Mouse (Mus musculus) liver, postnatal 0 days (tissue): Measurements from ENCODE around the gene Sdccag8. TPM values are rescaled to one million over a fixed set of nuclear protein-coding genes. Genes with fewer than 3 reads are reported as not detected.

Experiments
- ATAC-seq: fragments of 200-750 bp; cut with Nextera tagmentation; 2 replicates; pipeline ENCODE4 v1.8.0; 2017; ENCODE audit warnings: mild to moderate bottlenecking, moderate library complexity
- DNase-seq: peaks from one replicate; pipeline ENCODE4 v3.0.0-alpha.2; 2016
- H3K27ac ChIP-seq: fragments of 300-500 bp; sonication (generic); 2 replicates; pipeline ENCODE4 v1.5.1; 2014; ENCODE audit warnings: antibody characterized with exemption, moderate library complexity, mild to moderate bottlenecking, low read depth
- H3K27me3 ChIP-seq: fragments of 300-500 bp; sonication (generic); 2 replicates; pipeline ENCODE4 v1.6.1; 2014; ENCODE audit warnings: low read length, control low read depth, mixed read lengths; ENCODE audit not compliant: insufficient read depth
- H3K36me3 ChIP-seq: fragments of 300-500 bp; sonication (generic); replicated peaks from 2 replicates; pipeline ENCODE4 v1.6.1; 2014; ENCODE audit warnings: mild to moderate bottlenecking, control low read depth, low read length, moderate library complexity, mixed read lengths; ENCODE audit not compliant: insufficient read depth
- H3K4me1 ChIP-seq: fragments of 300-500 bp; sonication (generic); 2 replicates; pipeline ENCODE4 v1.6.1; 2014; ENCODE audit warnings: antibody characterized with exemption, mild to moderate bottlenecking, control low read depth; ENCODE audit not compliant: insufficient read depth
- H3K4me2 ChIP-seq: fragments of 300-500 bp; sonication (generic); 2 replicates; pipeline ENCODE4 v1.6.1; 2014; ENCODE audit warnings: low read depth, mild to moderate bottlenecking, low read length, moderate library complexity, mixed read lengths
- H3K4me3 ChIP-seq: fragments of 300-500 bp; sonication (generic); 2 replicates; pipeline ENCODE4 v1.5.1; 2014; ENCODE audit warnings: low read depth, low read length
- H3K9ac ChIP-seq: fragments of 300-500 bp; sonication (generic); replicated peaks from 2 replicates; pipeline ENCODE4 v1.6.1; 2014; ENCODE audit warnings: mild to moderate bottlenecking, moderate library complexity
- H3K9me3 ChIP-seq: fragments of 300-500 bp; sonication (generic); 2 replicates; pipeline ENCODE4 v1.6.1; 2016; ENCODE audit warnings: mild to moderate bottlenecking, control low read depth, low read length, mixed read lengths
- CTCF ChIP-seq: sonication (generic); IDR thresholded peaks from 2 replicates; pipeline ENCODE4 v1.5.1; 2016; ENCODE audit warnings: antibody characterized with exemption, low read depth
- EP300 ChIP-seq: IDR thresholded peaks from 2 replicates; pipeline ENCODE4 v1.6.1; 2016; ENCODE audit warnings: antibody characterized with exemption, low read depth, mild to moderate bottlenecking
- WGBS: fragments of 180-500 bp; shearing (Covaris S2); extraction: QIAGEN DNeasy Blood & Tissue Kit; methylation state at CpG from one replicate; pipeline ENCODE4 v1.1.7; 2014; ENCODE audit not compliant: insufficient replicate concordance; 5-methylcytosine and 5-hydroxymethylcytosine counted together
- polyA plus RNA-seq: library from polyadenylated mRNA; unstranded; fragments of >200 nt; fragmentation: Nextera tagmentation; extraction: Ambion mirVana; gene quantifications from 2 replicates; pipeline ENCODE4 v1.2.1, GENCODE M21; 2015

Sdccag8 gene
- polyA plus RNA-seq, 1 experiment from 2014 or later: 4.5 TPM

GRCm38 (mm10) chr1:177010041-177010440, 195.6 kb downstream of the Sdccag8 start:
- Histone ChIP-seq H3K27me3 (no peaks in the 10 kb centered on the region), H3K4me1 (0 out of 2 replicates have a peak, but pooled peaks cover 3% of the 10 kb centered on the region), H3K4me3 (no peak overlapping the region), H3K9me3 (0 out of 2 replicates have a peak, but pooled peaks cover 3% of the 10 kb centered on the region), H3K9ac (no peak overlapping the region), H3K36me3 (no peaks in the 10 kb centered on the region), H3K27ac (no peak overlapping the region), H3K4me2 (no peak overlapping the region)
- no peak for DNase-seq
- no peak for ATAC-seq
- no peak for TF ChIP-seq CTCF
- TF ChIP-seq EP300: no peak
- WGBS: 74% methylated on average over 3 of the region's 3 CpGs

GRCm38 (mm10) chr1:177010607-177011302, 196.3 kb downstream of the Sdccag8 start:
- DNase-seq: no peak
- no peak for TF ChIP-seq CTCF
- no peak for TF ChIP-seq EP300
- WGBS: 74% methylated on average over 6 of the region's 6 CpGs
- Histone ChIP-seq H3K9ac (no peak overlapping the region), H3K4me2 (no peak overlapping the region), H3K4me3 (no peak overlapping the region), H3K4me1 (0 out of 2 replicates have a peak, but pooled peaks cover 3% of the 10 kb centered on the region), H3K27ac (no peak overlapping the region), H3K36me3 (no peaks in the 10 kb centered on the region), H3K27me3 (no peaks in the 10 kb centered on the region), H3K9me3 (0 out of 2 replicates have a peak, but pooled peaks cover 3% of the 10 kb centered on the region)
- ATAC-seq: no peak

GRCm38 (mm10) chr1:177011688-177012087, 197.2 kb downstream of the Sdccag8 start:
- Histone ChIP-seq H3K4me2 (no peak overlapping the region), H3K9me3 (0 out of 2 replicates have a peak, but pooled peaks cover 3% of the 10 kb centered on the region), H3K27ac (no peak overlapping the region), H3K9ac (no peak overlapping the region), H3K4me3 (no peak overlapping the region), H3K27me3 (no peaks in the 10 kb centered on the region), H3K36me3 (no peaks in the 10 kb centered on the region), H3K4me1 (0 out of 2 replicates have a peak, but pooled peaks cover 3% of the 10 kb centered on the region)
- 74% methylated on average over 13 of the region's 13 CpGs for WGBS
- TF ChIP-seq CTCF: no peak
- TF ChIP-seq EP300: no peak
- DNase-seq: no peak
- no peak for ATAC-seq

- Histone ChIP-seq H3K9me3 (no peaks in the 10 kb centered on the region), H3K27ac (no peak overlapping the region), H3K4me1 (0 out of 2 replicates have a peak, but pooled peaks cover 3% of the 10 kb centered on the region), H3K4me3 (no peak overlapping the region), H3K4me2 (no peak overlapping the region), H3K36me3 (no peaks in the 10 kb centered on the region), H3K27me3 (no peaks in the 10 kb centered on the region), H3K9ac (no peak overlapping the region)
- TF ChIP-seq CTCF: no peak
- no peak for TF ChIP-seq EP300
- ATAC-seq: no peak
- no peak for DNase-seq
- WGBS: 60% methylated on average over 3 of the region's 3 CpGs
Observed at GRCm38 (mm10) chr1:177012774-177013173, 198.3 kb downstream of the Sdccag8 start.

GRCm38 (mm10) chr1:177013313-177013712, 198.9 kb downstream of the Sdccag8 start:
- H3K27me3 ChIP-seq: no peaks in the 10 kb centered on the region
- no peak for TF ChIP-seq CTCF
- TF ChIP-seq EP300: no peak
- WGBS: 73% methylated on average over 1 of the region's 1 CpGs
- H3K4me2 ChIP-seq: no peak overlapping the region
- H3K4me1 ChIP-seq: 0 out of 2 replicates have a peak, but pooled peaks cover 3% of the 10 kb centered on the region
- DNase-seq (no peak), ATAC-seq (peak; percentile 69)
- H3K4me3 ChIP-seq: no peak overlapping the region
- H3K36me3 ChIP-seq: no peaks in the 10 kb centered on the region
- H3K9me3 ChIP-seq: no peaks in the 10 kb centered on the region
- no peak overlapping the region for H3K27ac ChIP-seq
- no peak overlapping the region for H3K9ac ChIP-seq

- TF ChIP-seq CTCF: no peak
- TF ChIP-seq EP300: no peak
- Histone ChIP-seq H3K36me3 (no peaks in the 10 kb centered on the region), H3K9ac (no peak overlapping the region), H3K27ac (no peak overlapping the region), H3K27me3 (no peaks in the 10 kb centered on the region), H3K4me2 (no peak overlapping the region), H3K4me1 (0 out of 2 replicates have a peak, but pooled peaks cover 3% of the 10 kb centered on the region), H3K4me3 (no peak overlapping the region), H3K9me3 (no peaks in the 10 kb centered on the region)
- DNase-seq (no peak), ATAC-seq (no peak)
- 80% methylated on average over 3 of the region's 3 CpGs for WGBS
Observed at GRCm38 (mm10) chr1:177013776-177014175, 199.3 kb downstream of the Sdccag8 start.
